Mouse (Mus musculus) embryonic facial prominence, embryonic 12.5 days (tissue): ENCODE data around the gene Pisd. TPM values are rescaled to one million over a fixed set of nuclear protein-coding genes. Genes with fewer than 3 reads are reported as not detected.

Source experiments
- ATAC-seq: fragments of 200-750 bp; cut with Nextera tagmentation; 2 replicates; pipeline ENCODE4 v1.8.0; 2017; ENCODE audit not compliant: insufficient number of reproducible peaks, insufficient read depth, low FRiP score, low TSS enrichment
- H3K27ac ChIP-seq: fragments of 300-500 bp; sonication (generic); 2 replicates; pipeline ENCODE4 v1.5.1; 2016; ENCODE audit warnings: mild to moderate bottlenecking
- H3K27me3 ChIP-seq: fragments of 300-500 bp; sonication (generic); 2 replicates; pipeline ENCODE4 v1.6.1; 2016; ENCODE audit warnings: mild to moderate bottlenecking, moderate library complexity
- H3K36me3 ChIP-seq: fragments of 300-500 bp; sonication (generic); 2 replicates; pipeline ENCODE4 v1.6.1; 2016; ENCODE audit warnings: mild to moderate bottlenecking
- H3K4me1 ChIP-seq: fragments of 300-500 bp; sonication (generic); 2 replicates; pipeline ENCODE4 v1.6.1; 2016
- H3K4me2 ChIP-seq: fragments of 300-500 bp; sonication (generic); replicated peaks from 2 replicates; pipeline ENCODE4 v1.6.1; 2016; ENCODE audit warnings: mild to moderate bottlenecking, moderate library complexity
- H3K4me3 ChIP-seq: fragments of 300-500 bp; sonication (generic); 2 replicates; pipeline ENCODE4 v1.5.1; 2016; ENCODE audit warnings: mild to moderate bottlenecking
- H3K9ac ChIP-seq: fragments of 300-500 bp; sonication (generic); 2 replicates; pipeline ENCODE4 v1.6.1; 2016; ENCODE audit warnings: mild to moderate bottlenecking, moderate library complexity
- H3K9me3 ChIP-seq: fragments of 300-500 bp; sonication (generic); 2 replicates; pipeline ENCODE4 v1.6.1; 2016; ENCODE audit warnings: mild to moderate bottlenecking, moderate library complexity
- WGBS: fragments of 180-500 bp; shearing (Covaris S2); methylation state at CpG from one replicate; pipeline ENCODE4 v1.1.7; 2016; 5-methylcytosine and 5-hydroxymethylcytosine counted together
- polyA plus RNA-seq: library from polyadenylated mRNA; unstranded; fragments of >200 nt; fragmentation: Nextera tagmentation; extraction: Ambion mirVana; gene quantifications from 2 replicates; pipeline ENCODE4 v1.2.1, GENCODE M21; 2016

Pisd gene
- polyA plus RNA-seq, 1 experiment from 2014 or later = 62.0 TPM

GRCm38 (mm10) chr5:32721316-32721715 lies 64.1 kb downstream of the Pisd start:
- no peaks in the 10 kb centered on the region for H3K27me3 ChIP-seq
- H3K4me1 ChIP-seq = no peaks in the 10 kb centered on the region
- H3K4me3 ChIP-seq = no peak overlapping the region
- ATAC-seq = no peak
- no peak overlapping the region for H3K4me2 ChIP-seq
- WGBS = 60% methylated on average over 3 of the region's 3 CpGs
- no peaks in the 10 kb centered on the region for H3K9me3 ChIP-seq
- no peaks in the 10 kb centered on the region for H3K36me3 ChIP-seq
- no peak overlapping the region for H3K27ac ChIP-seq
- H3K9ac ChIP-seq = no peak overlapping the region

- Histone ChIP-seq H3K9me3 (no peaks in the 10 kb centered on the region), H3K4me1 (no peaks in the 10 kb centered on the region), H3K4me3 (no peak overlapping the region), H3K36me3 (no peaks in the 10 kb centered on the region), H3K9ac (no peak overlapping the region), H3K4me2 (no peak overlapping the region), H3K27me3 (no peaks in the 10 kb centered on the region), H3K27ac (no peak overlapping the region)
- WGBS = 73% methylated on average over 9 of the region's 9 CpGs
- ATAC-seq = no peak
Measured at GRCm38 (mm10) chr5:32720416-32720815, 65.0 kb downstream of the Pisd start.

GRCm38 (mm10) chr5:32718916-32719315 lies 66.5 kb downstream of the Pisd start:
- Histone ChIP-seq H3K4me3 (no peak overlapping the region), H3K4me2 (no peak overlapping the region), H3K4me1 (no peaks in the 10 kb centered on the region), H3K36me3 (no peaks in the 10 kb centered on the region), H3K9ac (no peak overlapping the region), H3K27ac (no peak overlapping the region), H3K9me3 (no peaks in the 10 kb centered on the region), H3K27me3 (no peaks in the 10 kb centered on the region)
- WGBS = 45% methylated on average over 6 of the region's 6 CpGs
- ATAC-seq = no peak

GRCm38 (mm10) chr5:32717726-32718125 lies 67.7 kb downstream of the Pisd start:
- no peaks in the 10 kb centered on the region for H3K9me3 ChIP-seq
- no peak for ATAC-seq
- WGBS = 52% methylated on average over 1 of the region's 1 CpGs

GRCm38 (mm10) chr5:32713703-32714467 lies 71.6 kb downstream of the Pisd start:
- H3K4me2 ChIP-seq = peak overlapping the region; percentile 67

More at GRCm38 (mm10) chr5:32717726-32718125, 67.7 kb downstream of the Pisd start:
- no peak overlapping the region for H3K27ac ChIP-seq
- H3K9ac ChIP-seq = no peak overlapping the region
- no peak overlapping the region for H3K4me2 ChIP-seq
- no peaks in the 10 kb centered on the region for H3K27me3 ChIP-seq
- H3K36me3 ChIP-seq = no peaks in the 10 kb centered on the region
- H3K4me3 ChIP-seq = no peak overlapping the region
- no peaks in the 10 kb centered on the region for H3K4me1 ChIP-seq

GRCm38 (mm10) chr5:32713042-32713702 lies 72.3 kb downstream of the Pisd start:
- H3K27ac ChIP-seq = peak overlapping the region; percentile 83
- H3K4me1 ChIP-seq = no peaks in the 10 kb centered on the region

More at GRCm38 (mm10) chr5:32713703-32714467, 71.6 kb downstream of the Pisd start:
- under 1% methylated on average over 55 of the region's 55 CpGs for WGBS
- Histone ChIP-seq H3K9ac (peak overlapping the region; percentile 59), H3K9me3 (no peaks in the 10 kb centered on the region), H3K36me3 (no peaks in the 10 kb centered on the region), H3K4me3 (peak overlapping the region; percentile 59), H3K27ac (peak overlapping the region; percentile 83), H3K4me1 (no peaks in the 10 kb centered on the region), H3K27me3 (no peaks in the 10 kb centered on the region)
- peak; percentile 97 for ATAC-seq

GRCm38 (mm10) chr5:32712221-32713041 lies 73.0 kb downstream of the Pisd start:
- WGBS = 73% methylated on average over 4 of the region's 4 CpGs
- ATAC-seq = no peak

More at GRCm38 (mm10) chr5:32713042-32713702, 72.3 kb downstream of the Pisd start:
- peak; percentile 9; the same call in 1 of the 2 replicates for ATAC-seq
- Histone ChIP-seq H3K9ac (peak overlapping the region; percentile 59), H3K4me2 (peak overlapping the region; percentile 67), H3K36me3 (no peaks in the 10 kb centered on the region), H3K4me3 (peak overlapping the region; percentile 59), H3K27me3 (no peaks in the 10 kb centered on the region), H3K9me3 (no peaks in the 10 kb centered on the region)
- WGBS = 28% methylated on average over 2 of the region's 2 CpGs

GRCm38 (mm10) chr5:32711485-32711884 lies 74.0 kb downstream of the Pisd start:
- ATAC-seq = no peak
- WGBS = 77% methylated on average over 5 of the region's 5 CpGs

More at GRCm38 (mm10) chr5:32712221-32713041, 73.0 kb downstream of the Pisd start:
- no peak overlapping the region for H3K9ac ChIP-seq
- H3K4me3 ChIP-seq = peak overlapping the region; percentile 59; the same call in 1 of the 2 replicates
- no peaks in the 10 kb centered on the region for H3K9me3 ChIP-seq
- no peaks in the 10 kb centered on the region for H3K36me3 ChIP-seq
- no peak overlapping the region for H3K27ac ChIP-seq
- peak overlapping the region; percentile 67; the same call in 1 of the 2 replicates for H3K4me2 ChIP-seq
- H3K4me1 ChIP-seq = no peaks in the 10 kb centered on the region
- H3K27me3 ChIP-seq = no peaks in the 10 kb centered on the region

GRCm38 (mm10) chr5:32706226-32706780 lies 79.1 kb downstream of the Pisd start:
- no peak overlapping the region for H3K4me3 ChIP-seq
- H3K4me2 ChIP-seq = no peak overlapping the region
- H3K4me1 ChIP-seq = no peaks in the 10 kb centered on the region
- no peak overlapping the region for H3K9ac ChIP-seq
- no peak overlapping the region for H3K27ac ChIP-seq
- H3K36me3 ChIP-seq = no peaks in the 10 kb centered on the region
- no peaks in the 10 kb centered on the region for H3K27me3 ChIP-seq
- ATAC-seq = no peak
- no peaks in the 10 kb centered on the region for H3K9me3 ChIP-seq
- 84% methylated on average over 2 of the region's 2 CpGs for WGBS

More at GRCm38 (mm10) chr5:32711485-32711884, 74.0 kb downstream of the Pisd start:
- no peaks in the 10 kb centered on the region for H3K36me3 ChIP-seq
- no peak overlapping the region for H3K4me3 ChIP-seq
- no peaks in the 10 kb centered on the region for H3K27me3 ChIP-seq
- no peak overlapping the region for H3K9ac ChIP-seq
- no peaks in the 10 kb centered on the region for H3K9me3 ChIP-seq
- no peak overlapping the region for H3K4me2 ChIP-seq
- H3K27ac ChIP-seq = no peak overlapping the region
- H3K4me1 ChIP-seq = no peaks in the 10 kb centered on the region

- ATAC-seq = no peak
- H3K9me3 ChIP-seq = no peaks in the 10 kb centered on the region
- WGBS = 73% methylated on average over 5 of the region's 5 CpGs
- no peak overlapping the region for H3K4me3 ChIP-seq
- H3K27me3 ChIP-seq = no peaks in the 10 kb centered on the region
- no peak overlapping the region for H3K9ac ChIP-seq
- H3K4me1 ChIP-seq = no peaks in the 10 kb centered on the region
- no peaks in the 10 kb centered on the region for H3K36me3 ChIP-seq
- no peak overlapping the region for H3K4me2 ChIP-seq
- H3K27ac ChIP-seq = no peak overlapping the region
Measured at GRCm38 (mm10) chr5:32697208-32697867, 88.1 kb downstream of the Pisd start.

- no peak for ATAC-seq
- Histone ChIP-seq H3K9ac (no peak overlapping the region), H3K36me3 (no peaks in the 10 kb centered on the region), H3K4me1 (no peaks in the 10 kb centered on the region), H3K9me3 (no peaks in the 10 kb centered on the region), H3K4me3 (no peak overlapping the region), H3K4me2 (no peak overlapping the region), H3K27ac (no peak overlapping the region), H3K27me3 (no peaks in the 10 kb centered on the region)
- 64% methylated on average over 2 of the region's 2 CpGs for WGBS
Measured at GRCm38 (mm10) chr5:32693411-32693810, 92.0 kb downstream of the Pisd start.
